Mouse (Mus musculus) c-Kit-positive CD71-positive TER-119-positive erythroid progenitor cells, embryonic 14.5 days (primary cell): ENCODE results near the gene Tma7.

Experiments used
- DNase-seq: peaks from one replicate; pipeline ENCODE4 v3.0.0-alpha.2; 2013; ENCODE audit warnings: low spot score

Tma7 gene

DNA sequence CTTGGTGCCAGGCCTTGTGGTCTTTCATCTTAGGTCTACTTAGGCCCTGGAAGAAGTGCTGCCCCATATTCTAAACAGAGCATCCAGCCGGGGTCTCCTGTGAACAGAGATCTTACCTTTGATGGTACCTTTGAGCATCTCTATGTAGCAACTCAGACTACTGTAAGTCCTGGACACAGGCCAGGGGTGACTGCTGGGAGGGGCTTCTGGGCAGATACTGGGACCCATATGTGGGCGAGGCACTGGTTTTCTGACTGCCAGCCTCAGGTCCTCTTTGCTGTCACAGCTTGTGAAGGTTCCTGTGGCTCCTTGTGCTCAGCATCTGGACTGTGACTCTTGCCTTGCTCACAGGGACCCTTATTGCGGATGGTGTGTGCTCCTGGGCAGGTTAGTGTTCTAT lies 20.2 kb upstream of the Tma7 start:
- no peak for DNase-seq

DNA sequence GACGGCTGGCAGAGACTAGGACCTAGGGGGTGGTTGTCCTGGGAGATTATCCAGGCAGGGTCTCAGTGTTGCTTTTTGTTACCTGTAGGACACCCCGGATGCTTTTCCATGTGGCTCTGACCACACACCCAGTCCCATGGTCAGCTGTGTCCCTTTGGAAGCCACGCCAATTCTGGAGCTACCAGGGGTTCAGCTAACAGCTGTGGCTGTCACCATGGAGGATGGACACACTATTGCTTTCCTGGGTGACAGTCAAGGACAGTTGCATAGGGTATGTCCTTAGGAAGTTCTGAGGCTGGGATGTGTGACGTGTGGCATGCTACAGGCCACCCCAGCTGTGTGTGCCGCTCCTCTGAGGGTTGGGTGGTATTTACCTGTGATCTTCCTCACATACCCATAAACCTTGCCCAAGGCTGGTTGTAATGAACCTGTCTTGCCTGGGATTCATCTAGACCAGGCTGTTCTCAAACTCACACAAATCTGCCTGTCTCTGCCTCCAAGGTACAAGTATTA lies 19.6 kb upstream of the Tma7 start:
- no peak for DNase-seq

DNA sequence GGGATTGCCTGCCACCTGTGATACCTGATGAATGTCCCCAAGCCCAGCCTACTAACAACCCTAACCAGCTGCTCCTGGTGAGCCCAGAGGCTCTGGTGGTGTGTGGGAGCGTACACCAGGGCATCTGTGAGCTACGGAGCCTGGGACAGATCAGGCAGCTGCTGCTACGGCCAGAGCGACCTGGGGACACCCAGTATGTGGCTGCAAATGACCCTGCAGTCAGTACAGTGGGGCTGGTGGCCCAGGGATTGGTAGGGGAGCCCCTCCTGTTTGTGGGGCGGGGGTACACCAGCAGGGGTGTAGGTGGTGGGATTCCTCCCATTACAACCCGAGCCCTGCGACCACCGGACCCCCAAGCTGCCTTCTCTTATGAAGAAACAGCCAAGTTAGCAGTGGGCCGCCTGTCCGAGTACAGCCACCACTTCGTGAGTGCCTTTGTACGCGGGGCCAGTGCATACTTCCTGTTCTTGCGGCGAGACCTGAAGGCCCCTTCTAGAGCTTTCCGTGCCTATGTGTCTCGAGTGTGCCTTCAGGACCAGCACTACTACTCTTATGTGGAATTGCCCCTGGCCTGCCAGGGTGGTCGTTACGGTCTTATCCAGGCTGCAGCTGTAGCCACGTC lies 18.0 kb upstream of the Tma7 start:
- DNase-seq = no peak

DNA sequence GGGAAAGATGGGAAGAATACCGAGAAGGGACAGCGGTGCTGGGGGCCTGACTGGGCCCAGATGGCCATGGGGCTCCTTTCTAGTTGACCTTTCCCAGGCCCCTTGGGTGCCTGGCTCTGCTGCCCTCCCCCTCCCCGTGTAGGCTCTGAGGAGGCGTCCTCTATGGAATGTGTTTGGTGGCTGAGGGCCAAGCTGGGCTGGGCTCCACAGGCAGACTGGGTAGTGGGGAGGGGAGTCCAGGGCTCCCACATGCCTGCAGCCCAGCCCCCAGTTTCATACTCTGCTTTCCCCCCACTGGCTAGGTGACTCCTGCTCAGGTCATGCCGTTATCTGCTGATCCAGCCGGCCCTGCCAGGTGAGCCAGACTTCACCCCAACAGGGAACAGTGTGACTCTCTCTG lies 16.6 kb upstream of the Tma7 start:
- no peak for DNase-seq

DNA sequence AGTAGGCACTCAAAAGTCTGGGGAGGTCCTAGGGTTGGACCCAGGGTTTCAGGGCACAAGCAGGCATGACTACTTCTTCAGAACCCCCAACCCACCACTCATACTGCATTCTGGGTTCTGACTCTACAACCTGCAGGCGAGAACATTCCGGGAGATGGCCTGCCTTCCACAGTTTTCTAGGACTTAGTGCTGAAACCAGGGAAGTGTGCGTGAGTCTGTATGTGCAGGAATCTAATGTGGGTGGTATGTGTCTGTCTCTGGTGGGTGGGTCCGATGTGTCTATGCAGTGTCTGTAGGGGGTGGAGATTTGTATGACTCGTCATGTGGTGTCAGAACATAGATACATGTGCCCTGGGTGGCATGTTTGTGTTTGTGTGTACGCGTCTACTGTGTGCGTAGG lies 16.0 kb upstream of the Tma7 start:
- no peak for DNase-seq

DNA sequence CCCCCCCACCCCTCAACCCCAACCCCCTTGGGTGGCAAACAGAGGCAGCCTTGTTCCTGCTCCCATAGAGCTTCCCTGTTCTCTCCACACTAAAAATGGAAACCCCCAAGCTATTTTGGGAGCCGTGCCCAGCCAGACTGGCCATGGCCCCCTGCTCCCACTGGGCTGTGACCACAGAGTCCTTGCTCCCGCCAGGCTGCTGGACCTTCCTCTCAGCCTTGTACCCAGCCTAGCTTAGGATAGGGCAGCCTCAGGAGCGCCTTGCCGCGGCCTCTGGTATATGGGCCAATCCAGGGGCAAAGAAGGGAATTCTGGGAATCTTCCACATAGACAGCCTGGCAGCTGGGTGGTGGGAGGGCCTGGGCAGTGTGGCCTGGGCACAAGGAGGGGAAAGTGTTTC lies 15.4 kb upstream of the Tma7 start:
- no peak for DNase-seq

DNA sequence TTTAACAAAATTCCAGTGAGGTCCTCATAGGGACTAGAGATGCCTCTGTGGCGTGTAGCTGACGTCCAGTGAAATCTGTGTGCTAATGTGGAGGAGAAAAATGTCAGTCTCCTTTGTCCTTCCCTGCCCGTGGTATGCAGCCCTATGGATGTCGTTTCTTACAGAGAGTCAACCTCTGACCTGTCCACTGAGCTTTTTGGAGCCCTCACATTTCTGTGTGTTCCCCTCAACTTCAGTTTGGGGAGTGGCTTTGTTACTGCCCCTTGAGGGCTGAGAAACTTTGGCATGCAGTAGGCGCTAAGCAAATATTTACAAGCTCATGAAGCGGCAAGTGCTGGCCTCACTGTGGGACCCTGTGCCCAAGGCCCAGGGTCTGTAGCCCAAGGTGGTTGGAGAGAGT lies 14.9 kb upstream of the Tma7 start:
- DNase-seq = no peak

DNA sequence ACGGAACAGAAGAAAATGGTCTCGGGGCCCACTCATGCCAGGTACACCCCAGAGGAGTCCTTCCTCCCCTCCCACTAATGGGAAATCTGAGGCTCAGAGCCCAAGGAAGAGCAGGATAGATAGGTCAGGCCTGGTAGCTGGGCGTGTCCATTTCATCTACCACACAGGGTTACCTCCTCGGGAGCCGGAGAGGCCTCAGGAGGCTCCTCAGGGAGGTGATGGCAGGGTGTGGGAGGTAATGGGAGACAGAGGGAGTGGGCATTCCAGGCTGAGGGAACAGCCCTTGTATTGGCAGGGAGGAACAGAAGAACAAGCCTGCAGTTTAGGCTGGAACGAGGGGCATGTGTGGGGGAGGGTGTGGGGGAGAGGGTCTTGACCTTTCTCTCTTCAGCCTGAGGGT lies 14.5 kb upstream of the Tma7 start:
- DNase-seq = no peak

DNA sequence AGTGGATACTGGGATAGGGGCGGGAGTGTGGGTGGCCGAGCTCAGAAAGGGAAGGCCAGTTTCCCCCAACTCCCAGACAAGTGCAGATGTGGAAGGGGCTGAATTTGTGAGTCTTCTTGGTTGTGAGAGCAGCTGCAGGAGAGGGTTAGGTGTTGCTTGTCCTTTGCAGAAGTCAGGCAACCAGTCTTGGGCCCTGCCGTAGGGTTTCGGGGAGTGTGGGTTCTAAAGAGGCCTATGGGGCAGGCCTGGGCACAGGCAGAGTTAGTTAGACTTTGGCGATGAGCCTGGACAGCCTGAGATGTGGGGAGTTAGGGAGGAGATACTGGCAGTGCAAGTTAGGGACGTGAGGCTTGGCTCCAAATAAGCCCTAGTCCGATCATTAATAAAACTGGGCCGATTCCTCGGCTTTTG lies 13.9 kb upstream of the Tma7 start:
- DNase-seq = no peak

DNA sequence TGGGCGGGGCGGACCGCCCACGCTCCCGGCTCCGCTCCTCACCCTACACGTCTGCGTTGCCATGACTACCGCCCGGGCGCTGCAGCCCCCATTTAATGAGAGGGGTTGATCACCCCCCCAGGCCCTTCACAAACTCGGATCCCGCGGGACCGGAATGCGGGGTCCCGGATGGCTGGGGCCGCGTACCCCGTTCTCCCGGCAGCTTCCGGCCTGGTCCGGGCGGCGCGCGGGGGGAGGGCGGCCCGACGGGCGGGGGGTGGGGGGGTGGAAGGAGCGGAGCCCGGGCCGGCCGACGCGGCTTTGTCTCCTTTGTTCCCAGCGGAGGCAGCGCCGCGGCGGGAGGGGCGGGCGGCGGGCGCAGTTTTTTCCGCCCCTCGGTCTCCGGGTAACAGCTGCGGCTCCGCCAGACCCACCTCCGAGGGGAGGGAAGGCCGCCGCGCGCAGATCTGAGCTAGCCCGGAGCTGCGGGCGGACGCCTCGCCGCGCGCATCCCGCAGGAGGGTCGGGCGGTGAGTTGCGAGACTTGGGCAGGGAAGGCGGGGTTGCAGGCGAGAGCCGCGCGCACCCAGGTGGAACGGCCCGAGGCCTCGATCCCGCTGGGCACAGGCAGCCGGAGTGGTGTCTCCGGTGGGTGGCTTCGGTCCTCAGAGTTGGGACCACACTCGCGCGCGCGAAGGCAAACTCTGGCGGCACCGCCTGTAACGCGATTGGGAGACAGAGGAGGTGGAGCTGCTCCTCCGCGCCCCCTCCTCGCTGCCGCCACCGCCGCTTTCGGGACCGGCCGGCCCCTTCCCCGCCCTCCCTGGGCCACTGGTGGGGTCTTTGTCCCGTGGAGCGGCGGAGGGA lies 13.0 kb upstream of the Tma7 start, which contains the start of gene Plxnb1:
Gene Plxnb1, plus strand, starts transcription at position 253 of the 846 bp plus-strand sequence.
- no peak for DNase-seq

DNA sequence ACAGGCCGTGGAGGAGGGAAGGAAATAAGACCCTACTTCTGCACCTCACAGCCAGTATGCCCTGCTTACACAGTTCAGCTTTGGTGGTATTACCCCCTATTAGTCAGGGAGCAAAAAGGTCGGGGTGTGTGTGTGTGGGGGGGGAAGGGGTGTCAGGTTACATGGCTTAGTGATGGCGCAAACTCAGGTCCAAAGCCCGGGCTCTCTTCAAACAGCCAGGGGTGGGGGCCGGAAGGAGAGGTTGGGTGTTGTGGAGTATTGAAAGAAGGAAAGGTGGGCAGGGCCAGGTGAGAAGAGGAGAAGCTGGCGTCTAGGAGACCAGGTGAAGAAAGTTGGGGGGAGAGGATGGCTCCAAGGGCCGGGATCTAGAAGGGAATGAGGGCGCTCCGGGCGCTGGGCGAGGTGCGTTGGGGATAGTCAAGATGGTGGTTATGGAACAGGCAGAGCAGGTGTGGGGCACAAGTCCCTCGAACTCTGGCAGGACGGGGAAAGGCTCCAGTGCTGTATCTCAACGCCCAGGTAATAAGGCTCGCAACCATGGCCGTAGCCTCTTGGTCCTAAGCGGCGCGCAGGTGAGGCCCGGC lies 12.3 kb upstream of the Tma7 start:
- DNase-seq = no peak

DNA sequence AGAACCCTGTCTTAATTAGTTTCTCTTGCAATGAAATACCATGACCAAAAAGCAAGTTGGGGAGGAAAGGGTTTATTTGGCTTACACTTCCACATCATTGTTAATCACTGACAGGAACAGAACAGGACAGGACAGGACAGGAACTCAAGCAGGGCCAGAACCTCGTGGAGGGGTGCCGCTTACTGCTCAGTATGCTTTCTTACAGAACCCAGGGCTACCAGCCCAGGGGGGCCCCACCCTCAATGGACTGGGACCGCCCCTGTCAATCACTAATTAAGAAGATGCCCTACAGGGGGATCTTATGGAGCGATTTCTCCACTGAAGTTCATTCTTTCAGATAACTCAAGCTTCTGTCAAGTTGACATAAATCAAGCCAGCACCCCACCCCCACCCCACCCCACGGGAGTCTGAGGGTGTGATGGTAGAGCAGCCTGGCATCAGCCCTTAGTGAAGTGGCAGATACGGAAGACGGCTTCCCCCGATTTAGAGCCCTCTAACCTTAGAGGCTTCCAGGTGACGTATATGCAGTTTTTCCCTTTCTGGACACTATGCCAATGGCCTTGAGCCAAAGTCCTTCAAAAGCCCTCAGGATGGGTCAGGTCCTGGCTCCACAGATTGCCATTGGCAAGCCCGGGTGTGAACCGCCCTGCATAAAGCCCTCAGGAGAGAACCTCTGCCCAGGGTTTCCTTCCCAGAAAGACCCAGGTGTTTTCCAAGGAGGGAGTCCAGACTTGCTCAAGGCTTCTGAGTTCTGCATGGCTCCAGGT lies 11.6 kb upstream of the Tma7 start:
- DNase-seq = no peak

DNA sequence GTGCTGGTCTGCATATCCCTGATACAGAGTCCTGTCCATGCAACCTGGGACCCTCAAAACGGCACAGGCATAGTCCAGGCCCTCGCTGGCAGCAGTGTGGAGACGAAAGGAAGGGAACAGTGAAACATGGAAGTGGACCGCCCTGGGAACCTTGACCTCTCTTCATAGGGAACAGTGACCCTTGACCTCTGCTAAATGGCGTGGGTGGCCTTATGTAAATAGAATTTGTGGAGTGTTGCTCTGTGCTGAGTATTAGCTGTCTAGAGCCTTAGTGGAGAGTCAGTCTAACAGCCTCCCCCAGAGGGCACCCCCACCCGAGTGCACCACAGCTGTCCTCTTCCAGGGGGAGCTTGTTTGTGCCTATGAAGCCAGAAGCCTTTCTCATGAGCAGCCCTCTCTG lies 10.4 kb upstream of the Tma7 start:
- DNase-seq = no peak

DNA sequence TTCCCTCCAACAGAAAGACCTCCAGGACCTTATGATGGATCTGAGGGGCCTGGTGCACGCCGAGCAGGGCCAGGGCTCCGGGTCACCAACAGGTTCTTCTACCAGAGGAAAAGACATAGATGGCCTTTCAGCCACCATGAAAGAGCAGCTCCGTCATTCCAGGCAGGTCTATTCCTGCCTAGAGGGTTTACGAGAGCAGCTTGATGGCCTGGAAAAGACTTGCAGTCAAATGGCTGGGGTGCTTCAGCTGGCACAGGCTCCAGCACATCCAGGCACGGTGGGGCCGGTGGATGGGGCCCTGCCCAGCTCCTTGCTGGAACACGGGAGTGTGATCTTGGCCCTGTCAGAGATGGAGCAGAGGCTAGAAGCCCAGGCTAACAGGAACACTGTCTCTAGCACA lies 9.4 kb upstream of the Tma7 start:
- no peak for DNase-seq

DNA sequence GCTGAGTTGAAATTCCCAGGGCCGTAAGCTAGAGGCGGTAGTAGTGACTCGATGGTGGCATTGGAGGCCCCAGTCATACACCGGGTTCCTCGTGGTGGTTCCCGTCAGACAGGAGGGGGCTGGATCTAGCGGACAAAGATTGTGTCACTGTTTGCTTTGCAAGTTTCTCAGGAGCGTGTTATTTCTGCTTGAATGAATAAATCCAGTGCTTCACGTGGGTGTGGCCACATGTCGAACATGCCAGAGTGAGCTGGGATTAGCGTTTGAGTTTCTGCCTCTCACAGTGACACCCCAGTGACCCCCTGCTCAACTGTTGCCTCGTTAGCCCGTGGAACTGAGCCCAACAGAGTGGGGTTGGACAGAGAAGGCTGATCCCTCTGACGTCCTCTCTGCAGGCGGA lies 8.1 kb upstream of the Tma7 start:
- no peak for DNase-seq

DNA sequence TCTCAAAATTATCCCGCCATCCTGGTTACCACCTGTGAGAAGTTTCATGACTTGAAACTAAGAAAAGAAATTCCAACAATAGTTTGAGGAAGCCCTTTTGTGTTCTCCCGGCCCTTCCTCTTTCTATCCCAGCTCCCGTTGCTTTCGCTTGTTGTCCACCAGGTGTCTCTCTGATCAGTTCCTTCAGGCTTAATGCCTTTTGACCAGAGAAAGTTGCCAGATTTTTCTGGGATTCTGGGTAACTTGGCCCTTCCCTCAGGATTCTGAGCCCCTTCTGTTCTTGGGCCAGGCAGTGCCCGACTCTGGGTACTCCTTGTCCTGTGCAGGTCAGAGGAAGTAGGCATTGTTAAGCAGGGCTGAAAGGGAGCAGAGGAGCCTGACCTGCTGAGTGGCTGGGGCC lies 5.6 kb upstream of the Tma7 start:
- DNase-seq = no peak

DNA sequence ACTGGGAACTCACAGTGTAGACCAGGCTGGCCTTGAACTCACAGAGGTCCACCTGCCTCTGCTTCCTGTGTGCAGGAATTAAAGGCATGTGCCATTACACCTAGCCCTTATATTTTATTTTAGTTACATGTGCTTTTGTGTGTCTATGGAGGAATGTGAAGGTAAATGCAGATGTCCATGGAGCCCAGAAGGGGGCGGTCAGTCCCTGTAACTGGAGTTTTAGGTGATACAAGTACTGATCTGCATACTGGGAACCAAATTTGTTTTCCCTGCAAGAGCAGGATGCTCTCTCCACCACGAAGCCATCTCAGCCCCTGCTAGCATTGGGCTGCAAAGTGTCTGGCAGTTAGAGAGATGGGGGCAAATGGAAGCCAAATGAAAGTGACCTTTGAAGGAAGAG lies 2.5 kb upstream of the Tma7 start:
- peak; percentile 26 for DNase-seq

DNA sequence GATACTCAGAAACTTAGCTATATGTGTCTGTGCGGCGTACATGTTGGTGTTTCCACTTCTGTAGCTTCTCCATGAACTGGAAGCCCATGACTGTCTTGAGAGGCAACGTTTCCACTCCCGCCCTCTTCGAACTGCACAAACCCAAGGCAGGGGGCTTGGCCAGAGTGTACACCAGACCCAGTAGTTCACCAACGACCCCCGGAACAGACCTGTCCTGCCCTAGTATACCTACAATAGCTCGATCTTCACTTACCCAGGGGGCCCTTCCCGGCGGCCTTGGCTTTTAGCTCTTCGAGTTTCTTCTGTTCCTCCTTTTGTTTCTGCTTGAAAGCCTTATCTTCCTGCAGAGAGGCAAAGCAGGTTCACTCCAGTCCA lies 651 bp downstream of the Tma7 start:
- peak; percentile 17 for DNase-seq

DNA sequence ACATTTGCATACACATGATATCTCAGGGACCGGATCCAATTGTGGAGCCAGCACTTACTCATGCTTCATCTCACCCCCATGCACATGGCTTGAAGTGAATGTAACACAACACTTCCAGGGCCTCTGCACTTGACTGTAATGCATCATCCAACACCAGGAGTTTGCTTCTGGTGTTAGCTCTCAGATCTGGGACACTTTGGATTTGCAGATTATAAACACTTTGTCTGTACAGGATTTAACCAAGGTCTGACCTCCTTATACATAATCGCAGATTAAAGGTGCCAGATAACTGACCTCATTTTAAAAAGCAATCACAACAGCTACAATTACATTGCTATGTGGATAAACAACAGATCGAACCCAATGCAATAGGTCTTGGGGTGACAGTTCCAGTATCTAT lies 1.9 kb downstream of the Tma7 start:
- no peak for DNase-seq

DNA sequence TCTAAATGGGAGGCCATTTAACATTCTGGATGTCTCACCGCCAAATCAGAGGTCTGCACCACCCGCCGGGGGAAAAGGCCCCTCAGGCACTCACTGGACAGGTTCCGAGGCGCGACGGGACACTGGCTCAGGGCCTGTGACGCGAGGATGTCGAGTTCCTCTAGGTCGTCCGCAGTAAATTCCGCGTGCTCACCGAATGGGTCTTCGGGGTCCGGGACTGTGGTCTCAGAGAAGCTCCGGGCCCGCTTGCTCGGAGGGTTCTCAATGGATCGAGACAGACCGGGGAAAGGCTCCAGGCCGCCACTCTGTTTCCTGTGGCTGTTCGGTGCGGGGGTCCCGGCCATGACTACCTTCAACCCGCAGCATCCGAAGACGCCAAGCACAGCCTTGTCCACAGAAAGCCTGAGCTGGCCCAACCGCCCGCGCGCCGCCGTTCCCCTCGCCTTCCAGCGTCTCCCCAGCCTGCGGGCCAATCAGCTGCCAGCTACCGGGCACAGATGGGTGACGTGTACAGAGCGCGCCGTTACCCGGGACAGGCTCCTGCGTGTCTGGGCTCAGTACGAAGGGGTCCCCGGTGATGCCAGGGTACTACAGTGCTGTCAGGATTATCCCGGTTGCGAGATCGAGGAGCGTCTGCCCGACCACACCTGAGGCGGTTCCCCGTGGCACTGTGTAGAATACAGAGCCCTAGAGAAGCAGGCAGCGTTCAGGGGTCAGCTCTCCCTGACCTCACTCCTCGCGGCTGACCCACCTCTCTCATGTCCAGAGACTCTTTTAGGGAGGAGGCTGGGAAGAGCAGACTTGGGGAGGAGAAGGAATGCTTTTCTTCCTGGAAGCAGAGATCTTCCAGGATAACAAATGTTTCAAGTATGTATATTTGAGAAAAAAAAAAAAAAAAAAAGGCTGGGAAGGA lies 8.5 kb downstream of the Tma7 start, which contains the start of gene Atrip:
Gene Atrip, minus strand, starts transcription at position 464 of the 913 bp plus-strand sequence.
- DNase-seq = peak; percentile 85

DNA sequence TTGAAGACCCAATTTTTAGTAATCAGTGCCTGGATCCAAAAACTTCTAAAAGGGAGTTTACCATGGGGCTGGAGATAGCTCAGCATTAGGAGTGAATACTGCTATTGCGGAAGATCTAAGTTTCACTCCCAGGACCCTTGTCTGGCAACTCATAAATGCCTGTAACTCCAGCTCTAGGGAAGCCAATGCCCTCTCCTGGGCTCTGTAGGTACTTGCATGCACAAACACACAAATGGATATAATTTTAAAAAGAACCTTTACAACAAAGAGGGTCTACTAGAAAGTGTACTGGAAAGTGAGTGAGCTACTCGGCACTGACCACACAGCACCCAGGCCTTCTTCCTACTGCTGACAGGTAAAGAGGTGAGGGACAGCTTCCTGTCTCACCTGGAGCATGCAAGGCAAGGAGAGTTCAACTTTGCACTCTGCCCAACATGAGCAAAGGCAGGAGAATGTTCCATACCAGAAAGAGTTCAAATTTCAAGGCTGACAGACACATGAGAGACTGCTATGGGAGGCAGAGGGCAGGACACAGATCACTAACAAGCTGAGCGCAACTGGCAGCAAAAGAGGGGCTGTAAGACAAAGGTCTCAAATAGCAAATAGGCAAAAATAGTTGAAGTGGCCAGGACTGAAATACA lies 14.2 kb downstream of the Tma7 start:
- DNase-seq = no peak
